Mouse (Mus musculus) forebrain, embryonic 12.5 days (tissue): ENCODE measurements around the gene Ccdc12. TPM values are rescaled to one million over a fixed set of nuclear protein-coding genes. Genes with fewer than 3 reads are reported as not detected.
A peak's percentile ranks its signal among the peaks of the same experiment; 100 is the strongest.

ENCODE experiments used
- ATAC-seq: fragments of 200-750 bp; cut with Nextera tagmentation; 2 replicates; pipeline ENCODE4 v1.8.0; 2017; ENCODE audit warnings: moderate TSS enrichment; ENCODE audit not compliant: low FRiP score
- H3K27ac ChIP-seq: fragments of 300-500 bp; sonication (generic); 2 replicates; pipeline ENCODE4 v1.5.1; 2016; ENCODE audit warnings: mild to moderate bottlenecking
- H3K27me3 ChIP-seq: fragments of 300-500 bp; sonication (generic); 2 replicates; pipeline ENCODE4 v1.6.1; 2016; ENCODE audit warnings: mild to moderate bottlenecking
- H3K36me3 ChIP-seq: fragments of 300-500 bp; sonication (generic); replicated peaks from 2 replicates; pipeline ENCODE4 v1.6.1; 2016; ENCODE audit warnings: mild to moderate bottlenecking
- H3K4me1 ChIP-seq: fragments of 300-500 bp; sonication (generic); 2 replicates; pipeline ENCODE4 v1.6.1; 2016
- H3K4me2 ChIP-seq: fragments of 300-500 bp; sonication (generic); 2 replicates; pipeline ENCODE4 v1.6.1; 2016; ENCODE audit warnings: mild to moderate bottlenecking, moderate library complexity
- H3K4me3 ChIP-seq: fragments of 300-500 bp; sonication (generic); replicated peaks from 2 replicates; pipeline ENCODE4 v1.5.1; 2016; ENCODE audit warnings: mild to moderate bottlenecking
- H3K9ac ChIP-seq: fragments of 300-500 bp; sonication (generic); 2 replicates; pipeline ENCODE4 v1.6.1; 2016; ENCODE audit warnings: mild to moderate bottlenecking
- H3K9me3 ChIP-seq: fragments of 300-500 bp; sonication (generic); 2 replicates; pipeline ENCODE4 v1.6.1; 2016
- WGBS: fragments of 180-500 bp; shearing (Covaris S2); methylation state at CpG from one replicate; pipeline ENCODE4 v1.1.7; 2016; 5-methylcytosine and 5-hydroxymethylcytosine counted together
- polyA plus RNA-seq: library from polyadenylated mRNA; unstranded; fragments of >200 nt; fragmentation: Nextera tagmentation; extraction: Ambion mirVana; gene quantifications from 2 replicates; pipeline ENCODE4 v1.2.1, GENCODE M21; 2016

Ccdc12 gene
- polyA plus RNA-seq, 1 experiment from 2014 or later = 143 TPM

DNA sequence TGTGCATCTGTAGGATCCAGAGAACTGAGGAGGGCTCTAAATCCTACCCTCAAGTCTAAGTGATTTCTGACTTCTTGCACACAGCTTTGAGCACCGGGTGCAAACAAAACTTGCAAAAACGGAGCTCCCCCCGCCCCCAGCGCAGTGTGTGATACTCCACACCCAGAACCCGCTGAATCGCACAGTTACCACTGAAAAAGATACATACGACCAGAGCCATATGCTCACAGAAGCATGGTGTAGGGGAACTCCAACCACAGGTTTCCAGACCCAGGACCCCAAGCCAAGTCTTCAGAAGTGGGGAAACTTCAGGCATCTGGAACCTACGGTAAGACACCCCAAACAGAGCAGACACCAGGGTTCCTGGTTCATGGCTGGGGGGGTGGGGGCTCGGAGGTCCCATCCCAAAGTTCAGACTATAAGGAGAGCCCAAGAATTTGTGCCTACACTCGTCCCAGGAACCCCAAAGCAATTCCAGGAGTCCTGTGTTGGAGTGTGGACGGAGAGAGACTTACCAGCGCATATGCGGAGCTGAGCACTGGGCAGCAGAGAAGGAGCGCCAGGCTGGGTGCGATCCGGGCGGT is 85.5 kb downstream of the Ccdc12 start, which contains the start of gene Myl3:
Gene Myl3 (plus strand): TSS at position 151 of the 584 bp plus-strand sequence.
- Histone ChIP-seq H3K4me1 (peaks cover 18% of the 10 kb centered on the region), H3K4me3 (peak within 1 kb of the TSS; percentile 59), H3K9me3 (no peaks in the 10 kb centered on the region), H3K36me3 (no peaks in the 10 kb centered on the region), H3K27ac (peak within 1 kb of the TSS; percentile 8; the same call in 1 of the 2 replicates), H3K4me2 (peak within 1 kb of the TSS; percentile 89), H3K27me3 (peaks cover 73% of the 10 kb centered on the region), H3K9ac (peak within 1 kb of the TSS; percentile 66)
- ATAC-seq = 0 out of 2 replicates have a peak, but pooled peaks have one; percentile 2
- WGBS = 4% methylated on average over 17 of the region's 17 CpGs

DNA sequence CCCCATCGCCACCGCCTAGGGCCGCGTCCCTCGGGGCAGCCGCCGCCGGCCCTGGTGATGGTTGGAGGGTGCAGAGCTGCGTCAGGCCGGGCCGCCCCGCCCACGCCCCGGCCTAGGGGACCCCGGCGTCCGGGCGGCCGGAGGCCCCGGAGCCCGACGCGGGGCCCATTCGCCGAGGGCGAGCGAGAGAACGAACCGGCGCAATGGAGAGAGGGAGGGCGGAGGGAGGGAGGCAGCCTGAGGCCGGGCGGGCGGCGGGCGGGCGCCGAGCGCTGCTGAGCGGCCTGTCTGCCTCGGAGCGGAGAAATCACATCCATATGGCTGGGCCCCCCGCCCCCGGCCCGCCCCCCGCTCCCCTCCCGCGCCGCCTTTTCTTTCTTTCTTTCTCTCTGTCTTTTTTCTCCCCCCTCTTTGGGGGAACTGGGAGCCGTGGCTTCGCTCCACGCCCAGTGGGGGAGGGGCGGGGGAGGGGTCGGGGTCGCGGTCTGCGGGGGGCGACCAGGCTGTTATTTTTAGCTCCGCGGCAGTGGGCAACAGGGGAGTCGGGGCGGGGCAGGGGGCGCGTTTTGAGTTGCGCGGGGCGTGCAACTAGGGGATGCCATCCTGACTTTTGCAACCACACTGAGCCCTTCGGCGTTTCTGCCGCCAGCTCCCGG is 86.1 kb downstream of the Ccdc12 start:
- peak overlapping the region; percentile 50; the same call in 1 of the 2 replicates for H3K27ac ChIP-seq
- under 1% methylated on average over 47 of the region's 71 CpGs for WGBS
- peak overlapping the region; percentile 59 for H3K4me3 ChIP-seq
- H3K36me3 ChIP-seq = no peaks in the 10 kb centered on the region
- H3K27me3 ChIP-seq = peaks cover 78% of the 10 kb centered on the region
- ATAC-seq = peak; percentile 74
- H3K9me3 ChIP-seq = no peaks in the 10 kb centered on the region
- H3K4me1 ChIP-seq = peaks cover 18% of the 10 kb centered on the region
- H3K4me2 ChIP-seq = peak overlapping the region; percentile 89
- peak overlapping the region; percentile 66 for H3K9ac ChIP-seq

DNA sequence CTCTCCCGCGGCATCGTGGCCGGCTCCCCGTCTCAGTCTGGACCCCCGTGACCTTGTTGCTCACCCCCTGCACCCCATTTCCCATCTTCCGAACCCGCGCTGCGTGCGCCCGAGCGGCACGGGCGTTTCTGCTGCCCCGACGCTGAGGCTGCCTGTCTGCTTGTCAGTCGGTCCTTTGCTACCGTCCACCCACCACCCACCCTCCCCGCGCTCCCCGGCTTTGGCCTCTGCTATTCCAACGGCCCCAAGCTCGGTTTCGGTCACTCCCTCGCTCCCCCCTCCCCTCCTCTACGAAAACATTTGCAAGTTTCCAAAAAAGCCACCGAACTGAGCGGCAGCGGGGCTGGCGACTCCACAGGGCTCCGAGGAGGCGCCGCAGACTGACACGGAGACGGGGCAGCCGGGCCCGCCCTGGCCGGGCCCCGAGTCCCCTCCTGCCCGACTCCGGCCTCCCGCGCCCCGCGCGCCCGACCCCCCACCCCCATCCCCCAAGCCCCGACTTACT is 86.7 kb downstream of the Ccdc12 start:
- peak overlapping the region; percentile 59 for H3K4me3 ChIP-seq
- no peaks in the 10 kb centered on the region for H3K9me3 ChIP-seq
- peak; percentile 17; the same call in 1 of the 2 replicates for ATAC-seq
- H3K4me1 ChIP-seq = peaks cover 18% of the 10 kb centered on the region
- 0 out of 2 replicates have a peak overlapping the region, but pooled peaks have one; percentile 50 for H3K27ac ChIP-seq
- H3K4me2 ChIP-seq = peak overlapping the region; percentile 89
- WGBS = under 1% methylated on average over 47 of the region's 49 CpGs
- H3K9ac ChIP-seq = peak overlapping the region; percentile 66
- peaks cover 81% of the 10 kb centered on the region for H3K27me3 ChIP-seq
- no peaks in the 10 kb centered on the region for H3K36me3 ChIP-seq

DNA sequence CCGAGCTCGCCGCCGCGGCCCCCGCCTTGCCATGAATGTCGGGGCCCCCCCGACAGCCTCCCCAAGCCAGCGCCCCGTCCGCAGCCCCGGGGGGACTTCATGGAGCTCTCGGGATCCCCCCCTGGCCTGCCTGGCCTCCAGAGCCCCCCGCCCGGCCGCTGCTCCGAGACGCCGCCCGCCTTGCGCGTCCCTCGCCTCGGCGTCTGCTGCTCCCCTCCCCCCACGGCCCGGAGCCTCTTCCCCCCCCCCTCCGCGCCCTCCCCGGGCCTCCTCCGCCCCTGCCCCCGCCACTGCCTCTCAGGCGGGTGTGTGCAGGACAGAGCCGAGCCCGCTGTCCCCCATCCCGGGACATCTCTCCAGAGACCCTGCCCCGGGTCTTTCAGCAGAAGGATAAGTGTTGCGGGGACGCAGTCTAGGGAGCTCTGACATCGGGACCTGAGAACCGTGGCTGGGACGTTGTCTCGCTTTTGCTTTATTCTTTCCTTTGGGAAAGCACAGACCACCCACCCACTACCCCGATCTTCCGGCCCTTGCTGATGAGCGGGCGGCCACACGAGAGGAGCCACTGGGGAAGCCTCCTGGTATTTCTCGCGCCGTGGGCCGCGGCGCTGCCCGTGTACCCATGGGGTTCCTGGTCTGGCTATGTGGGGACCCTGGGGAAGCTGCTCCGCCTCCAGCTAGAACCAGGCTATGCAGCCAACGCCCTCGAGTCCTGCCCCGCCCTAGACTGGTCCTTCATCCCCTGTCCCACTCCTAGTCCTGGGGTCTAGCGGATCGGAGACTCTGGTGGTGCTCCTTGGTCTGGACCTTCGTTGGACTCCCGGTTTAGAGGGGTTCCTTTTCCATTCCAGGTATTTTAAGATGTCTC is 87.4 kb downstream of the Ccdc12 start:
- H3K9me3 ChIP-seq = no peaks in the 10 kb centered on the region
- H3K4me3 ChIP-seq = peak overlapping the region; percentile 59
- no peaks in the 10 kb centered on the region for H3K36me3 ChIP-seq
- peak overlapping the region; percentile 89 for H3K4me2 ChIP-seq
- H3K27ac ChIP-seq = 0 out of 2 replicates have a peak overlapping the region, but pooled peaks have one; percentile 50
- H3K9ac ChIP-seq = peak overlapping the region; percentile 66
- 2% methylated on average over 57 of the region's 63 CpGs for WGBS
- peaks cover 18% of the 10 kb centered on the region for H3K4me1 ChIP-seq
- peak; percentile 61 for ATAC-seq
- peaks cover 84% of the 10 kb centered on the region for H3K27me3 ChIP-seq

DNA sequence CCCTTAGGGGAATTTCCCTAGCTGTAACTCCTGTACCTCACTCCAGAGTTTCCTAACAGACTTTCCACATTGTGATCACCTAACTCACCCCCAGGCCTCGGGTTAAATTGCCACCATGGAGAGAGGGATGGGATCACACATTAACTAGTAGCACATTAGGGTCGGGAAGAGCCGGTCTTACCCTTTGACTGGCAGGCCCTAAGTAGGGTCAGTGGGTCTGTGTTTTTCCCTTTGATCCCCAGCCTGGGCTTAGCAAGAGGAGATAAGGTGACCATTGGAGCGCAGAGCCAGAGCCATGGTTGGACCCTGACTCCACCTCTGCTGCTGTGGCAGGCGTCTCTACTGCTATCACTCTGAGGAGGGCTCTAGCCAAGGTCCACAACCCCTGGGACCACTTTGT is 89.4 kb downstream of the Ccdc12 start:
- Histone ChIP-seq H3K9me3 (no peaks in the 10 kb centered on the region), H3K4me1 (peaks cover 20% of the 10 kb centered on the region), H3K36me3 (no peaks in the 10 kb centered on the region), H3K4me2 (no peak overlapping the region), H3K27me3 (peaks cover 73% of the 10 kb centered on the region), H3K27ac (no peak overlapping the region), H3K9ac (no peak overlapping the region), H3K4me3 (no peak overlapping the region)
- 7% methylated on average over 5 of the region's 5 CpGs for WGBS
- no peak for ATAC-seq

DNA sequence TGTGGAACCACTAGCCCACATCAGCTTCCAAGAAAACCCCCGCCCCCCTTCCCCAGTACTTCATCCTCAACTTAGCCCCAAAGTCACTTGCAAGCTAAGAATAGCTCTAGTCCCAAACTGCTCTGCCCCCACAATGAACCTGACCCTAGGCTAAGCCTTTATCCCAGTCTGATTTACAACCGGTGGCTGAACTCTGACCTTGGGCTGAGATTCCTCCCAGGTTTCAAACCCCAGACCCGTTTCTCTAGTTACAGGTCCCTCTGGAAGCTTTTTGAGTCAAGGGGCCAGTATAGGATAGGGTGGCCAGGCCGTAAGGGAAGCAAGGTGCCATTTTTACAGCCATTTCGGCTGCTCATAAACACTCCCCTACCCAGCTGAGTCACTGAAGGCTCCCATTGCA is 89.9 kb downstream of the Ccdc12 start:
- WGBS = 37% methylated on average over 5 of the region's 5 CpGs
- Histone ChIP-seq H3K4me3 (no peak overlapping the region), H3K9me3 (no peaks in the 10 kb centered on the region), H3K4me2 (no peak overlapping the region), H3K9ac (no peak overlapping the region), H3K27me3 (peaks cover 68% of the 10 kb centered on the region), H3K36me3 (no peaks in the 10 kb centered on the region), H3K27ac (no peak overlapping the region), H3K4me1 (peaks cover 22% of the 10 kb centered on the region)
- ATAC-seq = no peak

DNA sequence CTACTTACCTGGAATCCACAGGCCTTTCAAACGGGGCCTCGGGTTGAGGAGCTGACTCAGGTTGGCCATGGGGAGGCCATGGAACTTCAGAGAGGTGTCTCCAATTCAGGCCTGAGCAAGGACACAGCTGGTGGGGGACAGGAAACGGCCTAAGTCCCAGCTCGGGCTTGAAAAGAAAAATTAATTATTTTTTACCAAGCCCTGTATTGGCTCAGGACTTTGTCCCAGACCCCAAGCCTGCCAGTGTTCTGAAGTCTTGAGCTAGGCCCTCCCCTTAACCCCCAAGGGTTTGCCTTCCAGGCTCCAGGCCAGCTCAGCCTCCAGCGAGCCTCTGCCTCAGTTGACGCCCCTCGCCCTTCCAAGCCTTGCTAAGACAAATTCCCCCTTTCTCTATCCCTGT is 90.7 kb downstream of the Ccdc12 start, which contains the start of gene Pth1r:
Gene Pth1r (minus strand): TSS at position 185 of the 400 bp plus-strand sequence.
- Histone ChIP-seq H3K4me1 (peaks cover 20% of the 10 kb centered on the region), H3K27me3 (peaks cover 64% of the 10 kb centered on the region), H3K36me3 (no peaks in the 10 kb centered on the region), H3K4me2 (no peak within 1 kb of the TSS), H3K4me3 (no peak within 1 kb of the TSS), H3K9ac (no peak within 1 kb of the TSS), H3K9me3 (no peaks in the 10 kb centered on the region), H3K27ac (no peak within 1 kb of the TSS)
- ATAC-seq = no peak
- 56% methylated on average over 7 of the region's 7 CpGs for WGBS

DNA sequence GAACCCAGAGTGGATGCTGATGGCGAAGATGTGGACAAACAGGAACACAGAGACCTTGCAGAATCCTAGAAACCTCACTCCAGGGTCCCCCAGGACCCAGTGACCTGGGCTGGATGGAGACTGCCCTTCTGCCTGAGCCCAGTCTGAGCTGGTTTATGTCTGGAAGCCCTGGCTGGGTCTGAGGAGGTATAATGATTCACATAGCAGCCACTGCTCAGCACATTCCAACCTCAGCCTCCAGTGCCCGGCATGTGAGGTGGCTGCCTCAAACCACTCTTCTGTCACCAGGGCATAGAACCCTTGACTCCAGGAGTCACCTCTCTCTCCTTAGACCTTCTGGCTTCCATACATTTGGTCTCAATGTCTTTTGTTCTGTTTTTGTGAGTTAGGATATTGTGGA is 92.1 kb downstream of the Ccdc12 start:
- H3K4me1 ChIP-seq = peaks cover 10% of the 10 kb centered on the region
- no peak overlapping the region for H3K27ac ChIP-seq
- WGBS = 84% methylated on average over 2 of the region's 2 CpGs

DNA sequence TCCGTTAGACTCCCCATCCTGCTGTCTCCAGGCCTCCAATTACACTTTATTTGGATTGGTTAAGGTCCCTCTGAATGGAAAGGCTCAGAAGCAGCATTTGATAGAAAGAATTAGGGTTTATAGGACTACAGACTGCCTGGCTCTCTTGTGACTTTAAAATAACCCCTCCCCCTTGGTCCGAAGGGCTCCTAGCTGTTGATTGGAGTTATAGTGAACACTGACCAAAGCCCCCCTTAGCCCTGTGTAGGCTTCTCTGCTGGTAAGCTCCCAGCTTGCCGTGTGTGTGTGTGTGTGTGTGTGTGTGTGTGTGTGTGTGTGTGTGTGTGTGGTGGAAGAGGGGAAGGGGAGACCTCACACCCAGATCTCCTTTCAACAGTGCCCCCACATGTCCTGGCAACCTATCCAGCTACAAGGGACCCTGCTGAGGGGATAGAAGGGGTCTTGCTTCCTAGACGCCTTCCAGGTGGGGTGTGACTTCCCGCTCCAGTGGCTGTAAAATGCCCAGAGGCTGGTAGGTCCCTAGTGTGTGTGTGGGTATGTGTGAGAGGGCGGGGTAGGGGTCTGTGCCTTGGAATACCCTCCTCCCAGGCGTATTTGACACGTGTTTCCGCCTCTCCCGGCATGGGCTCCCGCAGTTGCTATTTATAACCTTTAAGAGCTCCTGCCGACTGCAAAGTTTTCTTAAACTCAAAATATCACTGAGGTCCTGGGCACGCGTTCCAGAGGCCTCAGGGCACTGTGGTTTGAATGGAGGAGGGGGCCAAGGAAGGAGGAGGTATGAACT is 94.3 kb downstream of the Ccdc12 start:
- WGBS = 57% methylated on average over 14 of the region's 14 CpGs
- no peak for ATAC-seq

More for the DNA sequence above, 92.1 kb downstream of the Ccdc12 start:
- no peak for ATAC-seq
- H3K4me3 ChIP-seq = no peak overlapping the region
- H3K9ac ChIP-seq = no peak overlapping the region
- peaks cover 58% of the 10 kb centered on the region for H3K27me3 ChIP-seq
- H3K36me3 ChIP-seq = no peaks in the 10 kb centered on the region
- H3K4me2 ChIP-seq = no peak overlapping the region
- no peaks in the 10 kb centered on the region for H3K9me3 ChIP-seq

DNA sequence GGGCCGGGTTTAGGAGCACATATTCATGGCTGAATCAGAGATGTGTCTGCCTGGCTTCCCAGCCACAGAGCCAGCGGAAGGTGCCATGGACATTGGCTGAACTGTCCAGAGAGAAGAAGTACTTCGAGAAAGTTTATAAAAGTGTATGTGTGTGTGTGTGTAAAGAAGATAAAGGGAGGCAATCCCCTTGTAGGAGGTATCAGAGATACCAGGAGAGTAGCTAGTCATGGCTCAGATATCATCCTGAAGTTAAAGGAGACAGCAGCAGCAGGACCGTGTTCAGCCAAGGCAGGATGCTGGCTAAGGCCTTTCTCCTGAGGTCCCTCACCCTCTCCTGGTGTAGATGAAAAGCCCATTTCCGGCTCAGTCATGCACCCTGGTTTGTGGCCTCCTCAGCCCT is 95.1 kb downstream of the Ccdc12 start:
- ATAC-seq = no peak
- Histone ChIP-seq H3K27me3 (peaks cover 32% of the 10 kb centered on the region; the same call in 1 of the 2 replicates), H3K9me3 (no peaks in the 10 kb centered on the region), H3K4me2 (no peak overlapping the region), H3K4me3 (no peak overlapping the region), H3K9ac (no peak overlapping the region), H3K4me1 (peaks cover 4% of the 10 kb centered on the region; the same call in 1 of the 2 replicates), H3K36me3 (no peaks in the 10 kb centered on the region), H3K27ac (no peak overlapping the region)
- WGBS = 81% methylated on average over 5 of the region's 5 CpGs

More for the DNA sequence above, 94.3 kb downstream of the Ccdc12 start:
- Histone ChIP-seq H3K4me3 (no peak overlapping the region), H3K27me3 (peaks cover 37% of the 10 kb centered on the region), H3K9me3 (no peaks in the 10 kb centered on the region), H3K4me1 (peaks cover 4% of the 10 kb centered on the region; the same call in 1 of the 2 replicates), H3K4me2 (no peak overlapping the region), H3K27ac (no peak overlapping the region), H3K36me3 (no peaks in the 10 kb centered on the region), H3K9ac (no peak overlapping the region)

DNA sequence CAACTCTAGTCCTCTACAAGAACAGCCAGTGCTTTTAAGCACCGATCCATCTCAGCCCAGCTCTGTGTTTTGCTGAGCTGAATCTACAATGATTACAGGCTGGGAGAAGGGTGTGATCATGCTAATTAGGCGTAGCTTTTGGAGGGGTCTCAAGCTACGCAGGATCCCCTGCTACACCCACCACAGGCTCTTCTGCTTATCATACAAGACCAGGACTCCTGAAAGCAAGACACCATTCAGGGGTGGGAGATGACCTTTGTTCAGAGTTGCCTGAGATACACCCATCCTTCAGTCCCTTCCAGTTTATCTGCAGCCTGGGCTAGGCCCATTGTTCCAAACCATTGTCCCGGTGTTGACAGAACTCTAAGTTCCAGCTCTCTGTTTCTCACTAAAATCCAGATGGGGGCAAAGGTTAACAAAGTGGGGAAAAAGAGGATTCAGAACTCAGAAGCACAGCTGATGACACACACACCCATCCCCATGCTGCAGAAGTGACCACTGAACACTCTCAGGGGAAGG is 96.7 kb downstream of the Ccdc12 start:
- H3K4me3 ChIP-seq = no peak overlapping the region
- peaks cover 20% of the 10 kb centered on the region; the same call in 1 of the 2 replicates for H3K27me3 ChIP-seq
- WGBS = 65% methylated on average over 4 of the region's 4 CpGs
- no peaks in the 10 kb centered on the region for H3K36me3 ChIP-seq
- no peak for ATAC-seq
- H3K4me2 ChIP-seq = no peak overlapping the region
- no peak overlapping the region for H3K9ac ChIP-seq
- peaks cover 4% of the 10 kb centered on the region; the same call in 1 of the 2 replicates for H3K4me1 ChIP-seq
- no peak overlapping the region for H3K27ac ChIP-seq
- no peaks in the 10 kb centered on the region for H3K9me3 ChIP-seq
